Mouse (Mus musculus): ENCODE results near the gene Cldn3. TPM values are rescaled to one million over a fixed set of nuclear protein-coding genes. Genes with fewer than 3 reads are reported as not detected.

Gene Cldn3
- total RNA-seq, 2 experiments from 2014 or later = 0.49 to 0.52 TPM

GRCm38 (mm10) chr5:134998359-134998758, 12.3 kb downstream of the Cldn3 start:
- DNase-seq (ENCODE audit: low spot score in 2 of 2) = no peak
- intact Hi-C loops (cut with DNase I) = no loop called here

DNA sequence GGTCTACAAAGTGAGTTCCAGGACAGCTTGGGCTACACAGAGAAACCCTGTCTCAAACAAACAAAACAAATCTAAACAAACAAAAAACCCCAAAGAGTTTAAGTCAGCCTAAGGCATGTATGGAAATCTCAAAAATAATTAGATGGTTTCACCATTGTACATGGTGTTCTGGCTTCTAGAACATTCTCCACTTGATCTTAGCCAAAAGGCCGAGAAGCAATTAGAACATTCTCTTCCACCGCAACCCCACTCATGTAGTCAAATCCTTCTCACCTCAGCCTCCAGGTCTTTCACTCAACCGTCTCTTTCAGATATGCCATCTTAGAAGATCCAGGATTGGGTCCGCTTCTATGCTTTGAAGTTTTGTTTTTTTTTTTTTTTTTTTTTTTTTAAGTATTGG, 13.8 kb downstream of the Cldn3 start:
- DNase-seq (ENCODE audit: low spot score in 2 of 2) = no peak
- intact Hi-C loops (cut with DNase I) = no loop called here

GRCm38 (mm10) chr5:135000751-135001150, 14.7 kb downstream of the Cldn3 start:
- no peak for DNase-seq (ENCODE audit: low spot score in 2 of 2)
- intact Hi-C loops (cut with DNase I) = no loop called here

- intact Hi-C loops (cut with DNase I) = no loop called here
- DNase-seq (ENCODE audit: low spot score in 2 of 2) = no peak
These were observed 15.3 kb downstream of the Cldn3 start for GRCm38 (mm10) chr5:135001309-135001708.

GRCm38 (mm10) chr5:135002151-135002550, 16.1 kb downstream of the Cldn3 start:
- intact Hi-C loops (cut with DNase I) = no loop called here
- no peak for DNase-seq (ENCODE audit: low spot score in 2 of 2)

DNA sequence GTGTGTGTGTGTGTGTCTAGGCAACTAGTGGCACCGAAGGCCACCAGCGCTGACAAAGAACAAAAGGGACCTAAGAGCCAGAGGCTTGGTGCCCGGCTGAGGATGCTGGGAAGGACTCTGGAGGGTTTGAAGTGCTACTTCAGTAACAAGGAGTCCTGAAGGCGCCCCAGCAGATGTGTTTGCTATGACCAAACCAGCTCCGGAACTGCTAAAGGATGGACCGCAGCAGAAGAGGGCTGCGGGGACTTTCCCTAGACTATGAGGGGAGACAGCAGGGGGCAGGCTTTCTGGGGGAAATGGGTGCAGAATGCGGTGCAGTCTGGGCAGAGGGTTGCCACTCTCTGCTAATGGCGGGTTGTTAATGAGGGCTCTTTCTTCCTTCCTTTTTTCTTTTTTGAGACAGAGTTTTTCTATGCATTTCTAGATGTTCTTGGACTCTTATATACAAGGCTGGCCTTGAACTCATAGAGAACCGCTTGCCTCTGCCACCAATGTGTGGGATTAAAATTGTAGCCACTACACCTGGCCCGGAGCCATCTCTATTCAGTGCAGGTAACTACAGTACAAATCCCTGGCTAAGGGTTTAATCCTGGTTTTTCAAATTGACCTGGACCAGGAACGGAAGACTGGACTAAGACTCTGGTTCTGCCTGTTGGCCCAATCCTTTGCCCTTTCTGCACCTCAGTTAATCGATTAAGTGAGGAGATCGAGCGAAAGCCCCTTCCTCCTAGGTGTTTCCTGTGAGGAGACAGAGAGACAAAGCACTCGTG, 22.0 kb downstream of the Cldn3 start:
- DNase-seq (ENCODE audit: low spot score in 2 of 2) = no peak
- intact Hi-C loops (cut with DNase I) = loop anchor here (5.0 kb wide), 1 partner anchor 179 kb away; the partner anchor contains the start of gene Baz1b

DNA sequence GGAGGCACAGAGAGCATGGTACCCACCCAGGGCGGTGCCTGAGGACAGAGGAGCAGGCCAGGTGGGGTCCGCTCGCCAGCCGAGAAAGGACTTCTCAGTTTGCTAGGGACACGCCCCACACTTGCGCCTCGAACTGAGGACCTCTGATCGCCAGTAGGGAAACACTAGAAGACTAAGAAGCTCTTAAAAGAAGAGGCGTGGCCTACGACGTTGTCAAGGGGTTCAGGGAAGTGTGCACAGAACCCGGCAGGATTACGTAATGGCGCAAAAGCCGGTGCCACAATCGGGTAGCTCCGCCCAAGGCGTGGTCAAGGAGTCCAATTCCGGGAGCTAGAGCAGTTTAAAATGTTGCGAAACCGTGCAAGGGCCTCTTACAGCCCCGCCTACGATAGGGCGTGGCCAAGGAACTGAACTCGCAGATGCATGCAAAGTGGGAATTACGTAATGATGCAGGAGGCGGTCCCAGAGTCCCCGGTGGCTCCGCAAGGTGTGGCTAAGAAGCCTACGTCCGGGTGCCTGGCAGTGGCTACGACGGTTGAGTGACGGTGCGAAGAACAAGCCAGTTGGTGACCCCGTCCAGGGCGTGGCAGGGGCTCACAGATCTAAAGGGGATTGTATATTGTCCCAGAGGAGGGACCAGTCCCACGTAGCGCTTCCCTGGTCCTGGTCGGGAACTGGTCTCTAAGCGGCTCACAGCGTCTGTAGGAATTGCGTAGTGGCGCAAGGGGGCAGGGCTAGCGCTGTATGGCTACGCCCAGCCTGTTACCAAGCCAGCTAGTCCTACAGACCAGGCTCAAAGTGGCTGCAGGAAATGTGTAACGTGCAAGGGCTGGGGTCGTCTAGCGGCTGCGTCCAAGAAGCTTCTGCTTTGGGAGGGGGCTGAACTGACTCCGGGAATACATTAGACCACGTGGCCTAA, 22.9 kb downstream of the Cldn3 start, which contains the start of gene Abhd11:
Gene Abhd11, plus strand, starts transcription at position 482 of the 919 bp plus-strand sequence.
- intact Hi-C loops (cut with DNase I) = loop anchor here (1.0 to 5.0 kb wide), 2 partner anchors 178 to 321 kb away; partner anchors contain the start of genes Baz1b and Limk1
- DNase-seq (ENCODE audit: low spot score in 2 of 2) = peak; percentile 94 to 95

- DNase-seq (ENCODE audit: low spot score in 2 of 2) = peak; percentile 90 to 91
- intact Hi-C loops (cut with DNase I) = loop anchor here (1.0 to 5.0 kb wide), 2 partner anchors 178 to 321 kb away; partner anchors contain the start of genes Baz1b and Limk1
These were observed 23.7 kb downstream of the Cldn3 start for GRCm38 (mm10) chr5:135009590-135010319.

GRCm38 (mm10) chr5:135010320-135010709, 24.3 kb downstream of the Cldn3 start:
- intact Hi-C loops (cut with DNase I) = no loop called here
- no peak for DNase-seq (ENCODE audit: low spot score in 2 of 2)

DNA sequence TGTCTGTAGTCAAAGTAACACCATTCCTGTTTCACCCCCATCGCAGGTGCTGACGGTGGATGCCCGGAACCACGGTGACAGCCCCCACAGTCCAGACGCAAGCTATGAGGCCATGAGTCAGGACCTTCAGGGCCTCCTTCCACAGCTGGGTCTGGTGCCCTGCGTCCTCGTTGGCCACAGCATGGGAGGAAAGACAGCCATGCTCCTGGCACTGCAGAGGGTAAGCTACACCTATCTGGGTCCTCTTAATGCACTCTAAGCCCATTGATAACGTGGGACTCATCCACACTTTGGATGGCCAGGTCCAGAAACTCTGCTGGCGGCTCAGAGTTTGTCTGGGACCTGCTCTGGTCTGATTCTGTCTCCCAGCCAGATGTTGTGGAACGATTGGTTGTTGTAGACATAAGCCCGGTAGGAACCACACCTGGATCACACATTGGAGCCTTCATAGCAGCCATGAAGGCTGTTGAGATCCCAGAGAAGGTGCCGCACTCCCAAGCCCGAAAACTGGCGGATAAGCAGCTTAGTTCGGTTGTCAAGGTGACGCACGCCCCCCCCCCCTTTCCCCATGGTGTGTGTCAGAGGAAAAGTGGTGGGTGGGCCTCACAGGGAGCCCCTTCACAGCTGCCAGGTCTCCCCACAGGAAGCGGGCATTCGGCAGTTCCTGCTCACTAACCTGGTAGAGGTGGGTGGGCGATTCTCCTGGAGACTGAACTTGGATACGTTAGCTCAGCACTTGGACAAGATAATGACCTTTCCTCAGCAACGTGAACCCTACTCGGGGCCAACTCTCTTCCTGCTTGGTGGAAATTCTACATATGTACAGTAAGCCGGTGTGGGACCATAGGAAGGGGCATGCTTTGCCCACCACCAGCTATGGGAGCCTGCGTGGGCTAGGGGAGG, 25.1 kb downstream of the Cldn3 start:
- intact Hi-C loops (cut with DNase I) = no loop called here
- no peak for DNase-seq (ENCODE audit: low spot score in 2 of 2)

DNA sequence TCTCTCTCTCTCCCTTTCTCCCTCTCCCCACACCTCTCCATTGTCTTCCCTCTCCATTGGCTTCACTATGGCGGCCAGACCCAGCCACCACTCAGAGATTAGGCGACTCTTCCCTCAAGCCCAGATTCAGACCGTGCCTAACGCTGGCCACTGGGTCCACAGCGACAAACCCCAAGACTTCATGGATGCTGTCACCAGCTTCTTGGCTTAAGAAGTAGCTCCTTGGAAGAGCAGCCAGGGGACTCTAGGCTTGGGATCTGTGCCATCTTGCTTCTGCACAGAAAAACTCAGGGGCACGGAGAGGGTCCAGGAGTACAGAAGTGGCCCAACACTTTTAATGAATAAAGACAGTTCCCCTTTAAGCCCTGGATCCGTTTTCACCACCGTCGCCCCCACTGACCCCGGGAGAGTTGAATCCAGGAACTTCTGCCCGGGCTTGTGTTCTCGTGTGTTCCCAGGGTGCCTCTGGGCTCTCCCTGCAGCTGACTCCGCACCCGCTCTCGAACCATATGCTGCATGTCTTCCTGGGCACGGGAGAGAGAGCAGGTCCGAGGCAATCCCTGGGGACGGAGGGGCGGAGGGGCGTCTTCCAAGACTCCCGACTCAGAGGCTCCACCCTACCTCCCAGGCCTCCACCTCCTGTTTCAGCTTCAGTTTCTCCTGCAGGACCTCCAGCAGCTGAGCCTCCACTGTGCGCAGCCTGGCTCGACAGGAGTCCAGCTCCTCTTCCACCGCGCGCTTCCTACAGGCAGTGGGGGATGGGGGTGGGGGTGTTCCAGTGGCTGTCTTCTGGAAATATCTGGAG, 26.0 kb downstream of the Cldn3 start:
- DNase-seq (ENCODE audit: low spot score in 2 of 2) = no peak
- intact Hi-C loops (cut with DNase I) = no loop called here

GRCm38 (mm10) chr5:135012671-135013441, 26.8 kb downstream of the Cldn3 start:
- intact Hi-C loops (cut with DNase I) = no loop called here
- peak in 1 of 2 experiments; percentile 74 for DNase-seq (ENCODE audit: low spot score in 2 of 2)

DNA sequence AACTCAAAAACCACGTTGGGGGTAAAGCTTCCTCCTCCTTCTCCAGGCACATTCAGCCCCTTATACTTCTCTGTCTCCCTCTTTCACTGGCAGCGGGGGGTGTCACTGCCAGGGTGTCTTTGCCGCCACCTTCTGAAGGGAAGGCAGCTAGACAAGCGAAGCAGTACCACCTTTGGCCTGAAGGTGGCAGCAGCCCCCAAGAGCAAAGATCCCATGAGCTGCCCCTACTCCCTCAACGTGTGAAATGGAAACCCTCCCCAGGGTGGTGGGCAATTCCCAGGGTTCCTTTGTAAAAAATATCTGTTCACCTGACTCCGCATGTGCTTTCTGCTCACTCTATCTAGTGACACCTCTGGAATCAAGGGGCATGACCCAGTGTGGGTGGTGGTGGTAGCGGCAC, 29.5 kb downstream of the Cldn3 start:
- DNase-seq (ENCODE audit: low spot score in 2 of 2) = peak; percentile 85 to 86
- intact Hi-C loops (cut with DNase I) = loop anchor here (5.0 kb wide), 2 partner anchors 37 to 62 kb away; partner anchors contain the start of gene Vps37d

DNA sequence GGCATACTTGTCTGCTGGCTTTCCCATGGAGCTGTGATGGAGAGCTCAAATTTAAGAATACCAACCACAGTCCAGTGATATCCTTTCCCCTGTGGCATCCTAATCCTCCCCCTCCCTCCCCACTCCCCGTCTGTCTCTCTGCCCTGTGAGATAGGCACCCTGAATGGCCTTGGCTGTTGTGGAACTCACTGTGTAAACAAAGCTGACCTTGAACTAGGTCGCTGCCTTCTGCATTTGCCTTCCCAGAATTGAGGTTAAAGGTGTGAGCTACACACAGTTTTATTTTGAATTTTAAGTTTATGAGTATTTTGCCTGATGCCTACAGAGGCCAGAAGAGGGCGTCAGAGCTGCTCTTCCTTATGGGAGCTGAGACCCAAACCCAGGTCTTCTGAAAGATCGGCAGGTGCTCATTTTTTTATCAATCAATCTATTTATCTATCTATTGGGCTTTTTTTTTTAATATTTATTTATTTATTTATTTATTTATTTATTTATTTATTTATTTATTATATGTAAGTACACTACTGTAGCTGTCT, 30.3 kb downstream of the Cldn3 start:
- DNase-seq (ENCODE audit: low spot score in 2 of 2) = no peak
- intact Hi-C loops (cut with DNase I) = loop anchor here (5.0 kb wide), 2 partner anchors 36 to 61 kb away; partner anchors contain the start of gene Vps37d

DNA sequence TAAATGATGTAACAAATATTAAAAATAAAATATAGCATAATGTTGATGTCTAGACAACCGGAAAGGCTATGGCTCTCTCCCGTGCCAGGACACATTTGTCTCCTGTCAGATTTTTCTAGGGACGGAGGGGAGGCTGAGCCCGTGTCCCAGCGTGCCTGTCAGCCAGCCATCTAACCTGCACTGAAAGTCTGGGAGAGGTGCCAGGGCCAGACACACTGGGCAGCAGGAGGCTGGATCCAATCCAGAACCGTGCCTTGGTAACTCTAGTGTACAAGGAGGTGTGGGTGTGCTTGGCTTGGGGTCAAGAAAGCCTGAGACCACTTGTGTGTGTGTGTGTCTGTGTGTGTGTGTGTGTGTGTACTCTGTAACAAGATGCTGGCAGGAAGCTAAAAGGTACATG, 35.8 kb downstream of the Cldn3 start:
- intact Hi-C loops (cut with DNase I) = no loop called here
- no peak for DNase-seq (ENCODE audit: low spot score in 2 of 2)

DNA sequence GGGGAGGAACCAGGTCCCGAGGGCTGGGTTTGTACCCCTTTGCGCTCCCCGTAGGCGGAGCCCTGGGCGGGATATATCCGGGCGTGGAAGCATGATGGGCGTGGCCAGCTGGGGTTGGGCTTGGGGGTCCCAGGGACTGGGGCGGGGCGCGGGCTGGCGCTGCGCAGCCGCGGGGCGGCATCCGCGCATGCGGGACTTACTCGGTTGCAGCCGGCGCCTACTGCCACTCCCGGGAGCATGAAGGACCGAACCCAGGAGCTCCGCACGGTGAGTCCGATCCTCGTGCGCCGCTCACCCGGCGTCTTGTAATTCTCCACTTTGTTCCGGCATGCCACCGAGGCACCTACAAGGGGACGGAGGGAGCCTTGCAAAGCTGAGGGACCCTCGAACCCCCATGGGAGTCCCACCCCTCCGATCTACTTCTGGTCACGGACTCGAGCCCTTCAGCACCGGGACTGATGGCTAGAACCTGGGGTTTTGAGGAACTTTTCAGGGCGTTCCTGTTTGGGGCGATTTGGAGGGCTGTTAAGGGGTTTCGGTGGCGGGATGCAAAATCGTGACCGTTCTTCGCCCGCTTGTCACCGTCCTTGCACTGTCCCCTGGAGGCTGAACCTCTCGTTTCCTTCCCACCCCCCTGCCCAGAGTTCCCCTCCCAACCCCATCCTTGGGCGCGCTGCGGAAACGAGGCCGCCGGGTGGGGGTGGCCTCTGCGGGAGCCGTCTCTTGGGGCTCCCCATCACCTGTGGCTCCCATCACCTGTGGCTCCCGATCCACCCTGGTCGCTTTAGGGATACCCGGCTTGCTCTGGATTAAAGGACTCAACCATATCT, 37.5 kb downstream of the Cldn3 start, which contains the start of gene Stx1a:
Gene Stx1a, plus strand, starts transcription at position 139 of the 830 bp plus-strand sequence.
- intact Hi-C loops (cut with DNase I) = no loop called here

More for the DNA sequence above, 37.5 kb downstream of the Cldn3 start, which contains the start of gene Stx1a:
- peak; percentile 87 to 92 for DNase-seq (ENCODE audit: low spot score in 2 of 2)

Measured in left cerebral cortex, postnatal 36 days (tissue).